Mouse (Mus musculus): ENCODE data around the gene Esrrg. TPM values are rescaled to one million over a fixed set of nuclear protein-coding genes. Genes with fewer than 3 reads are reported as not detected.

Gene Esrrg
- polyA plus RNA-seq, 1 experiment: not detected

DNA sequence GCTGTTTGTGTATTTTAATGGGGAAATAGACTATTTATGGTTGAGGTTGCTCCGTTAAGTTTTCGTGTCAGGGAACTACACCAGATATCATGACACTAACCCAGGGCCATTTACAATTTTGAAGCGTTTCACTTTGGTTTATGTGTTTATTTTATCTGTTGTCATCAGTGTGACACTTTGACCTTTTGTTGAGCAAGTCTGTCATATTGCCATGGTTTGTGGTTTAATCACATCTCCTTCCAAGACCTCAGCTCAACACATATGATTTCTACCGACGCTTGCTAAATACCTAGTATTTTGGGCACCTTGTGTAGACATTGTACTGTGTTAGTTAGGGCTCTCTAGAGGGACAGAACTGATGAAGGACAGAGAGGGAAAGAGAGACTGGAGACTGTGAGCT is 210.8 kb downstream of the Esrrg start:
- Histone ChIP-seq H3K4me1 (ENCODE audit: control insufficient read depth) (no peaks in the 10 kb centered on the region), H3K36me3 (ENCODE audit: control insufficient read depth) (no peaks in the 10 kb centered on the region), H3K4me3 (replicated peaks) (no peak overlapping the region), H3K9me3 (ENCODE audit: control insufficient read depth, low read length) (peaks cover 18% of the 10 kb centered on the region), H3K27me3 (ENCODE audit: control insufficient read depth) (no peaks in the 10 kb centered on the region)
- no peak for TF ChIP-seq GATA1 (IDR thresholded peaks at IDR 0.05; ENCODE audit: low read length)
- TF ChIP-seq TAL1 (IDR thresholded peaks at IDR 0.05; ENCODE audit: low read length): no peak

DNA sequence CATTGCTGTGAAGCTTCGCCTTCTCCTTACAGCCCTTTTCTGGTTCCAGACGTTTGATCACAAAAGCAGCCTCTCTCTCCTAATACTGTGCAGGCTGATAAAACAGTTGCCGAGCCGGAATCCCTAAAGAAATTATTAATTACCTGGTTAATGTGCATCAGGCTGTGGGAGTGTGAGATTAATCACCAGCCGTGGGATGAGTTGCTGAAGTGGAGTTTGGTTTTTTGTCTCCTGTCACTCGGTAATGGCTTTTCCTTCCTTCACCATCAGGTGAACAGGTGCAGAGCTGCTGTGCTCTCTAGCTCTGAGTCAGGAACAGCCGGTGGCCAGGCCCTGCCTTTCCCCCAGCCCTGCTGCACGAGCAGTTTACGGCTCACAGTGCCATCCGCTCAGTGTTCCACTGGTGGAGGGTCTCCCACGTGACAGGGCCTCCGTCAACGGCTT is 212.8 kb downstream of the Esrrg start:
- Histone ChIP-seq H3K27me3 (ENCODE audit: control insufficient read depth) (no peaks in the 10 kb centered on the region), H3K36me3 (ENCODE audit: control insufficient read depth) (no peaks in the 10 kb centered on the region), H3K9me3 (ENCODE audit: control insufficient read depth, low read length) (peaks cover 20% of the 10 kb centered on the region), H3K4me1 (ENCODE audit: control insufficient read depth) (no peaks in the 10 kb centered on the region), H3K4me3 (replicated peaks) (no peak overlapping the region)
- TF ChIP-seq GATA1 (IDR thresholded peaks at IDR 0.05; ENCODE audit: low read length) (no peak), TAL1 (IDR thresholded peaks at IDR 0.05; ENCODE audit: low read length) (no peak)

DNA sequence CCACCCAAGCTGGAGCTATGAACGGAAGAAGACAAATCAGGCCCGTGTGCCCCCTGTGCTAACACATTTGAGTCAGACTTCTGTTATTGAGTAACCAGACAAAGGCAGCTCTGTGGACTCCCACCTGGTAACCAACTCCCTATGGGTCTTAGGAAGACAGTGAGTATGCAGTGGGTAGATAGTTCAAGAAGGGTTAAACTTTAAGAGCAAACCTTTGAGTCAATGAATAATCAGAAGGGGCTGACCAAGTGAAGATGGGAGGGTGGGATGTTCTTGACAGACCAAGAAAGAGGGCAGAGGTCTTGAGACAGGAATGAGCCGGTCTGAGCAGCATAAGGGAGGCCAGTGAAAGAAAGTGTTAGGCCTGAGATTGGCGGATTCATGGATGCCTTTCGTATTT is 214.8 kb downstream of the Esrrg start:
- Histone ChIP-seq H3K27me3 (ENCODE audit: control insufficient read depth) (no peaks in the 10 kb centered on the region), H3K9me3 (ENCODE audit: control insufficient read depth, low read length) (peaks cover 20% of the 10 kb centered on the region), H3K36me3 (ENCODE audit: control insufficient read depth) (no peaks in the 10 kb centered on the region), H3K4me3 (replicated peaks) (no peak overlapping the region), H3K4me1 (ENCODE audit: control insufficient read depth) (no peaks in the 10 kb centered on the region)
- TF ChIP-seq GATA1 (IDR thresholded peaks at IDR 0.05; ENCODE audit: low read length) (no peak), TAL1 (IDR thresholded peaks at IDR 0.05; ENCODE audit: low read length) (no peak)

DNA sequence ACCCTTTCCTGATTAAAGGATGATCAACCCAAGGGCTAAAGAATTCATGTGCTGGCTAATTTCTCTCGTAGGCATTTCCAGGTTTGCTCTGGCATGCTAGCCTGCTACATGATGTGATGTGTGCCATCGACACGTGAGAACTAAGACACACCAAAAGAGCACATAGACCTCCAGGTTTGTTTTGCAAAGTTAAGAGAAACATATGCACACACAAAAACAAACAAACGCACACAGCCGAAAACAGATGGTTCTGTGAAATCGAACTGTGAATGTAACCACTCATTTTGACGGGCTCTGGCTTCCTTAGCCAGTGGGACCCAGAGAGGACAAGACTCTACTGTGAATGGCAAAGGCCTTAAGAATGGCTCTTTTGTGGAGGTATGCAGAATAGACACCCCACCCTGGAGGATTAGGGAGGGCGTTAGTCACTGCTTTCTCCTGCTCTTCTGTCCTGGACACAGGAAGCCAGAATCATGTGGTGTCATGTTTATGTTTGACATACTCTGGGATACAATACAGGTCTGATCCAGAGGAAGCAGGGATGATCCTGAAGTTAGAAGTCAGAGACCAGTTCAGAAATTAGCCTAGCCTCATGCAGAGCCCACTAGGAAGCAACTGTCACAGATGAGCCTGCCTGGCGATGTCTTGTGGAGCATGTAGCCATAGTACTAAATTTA is 217.0 kb downstream of the Esrrg start:
- H3K4me3 ChIP-seq (replicated peaks): no peak overlapping the region
- H3K9me3 ChIP-seq (ENCODE audit: control insufficient read depth, low read length): peaks cover 17% of the 10 kb centered on the region
- H3K4me1 ChIP-seq (ENCODE audit: control insufficient read depth): no peaks in the 10 kb centered on the region
- H3K36me3 ChIP-seq (ENCODE audit: control insufficient read depth): no peaks in the 10 kb centered on the region
- H3K27me3 ChIP-seq (ENCODE audit: control insufficient read depth): no peaks in the 10 kb centered on the region
- TF ChIP-seq TAL1 (IDR thresholded peaks at IDR 0.05; ENCODE audit: low read length) (no peak), GATA1 (IDR thresholded peaks at IDR 0.05; ENCODE audit: low read length) (no peak)

DNA sequence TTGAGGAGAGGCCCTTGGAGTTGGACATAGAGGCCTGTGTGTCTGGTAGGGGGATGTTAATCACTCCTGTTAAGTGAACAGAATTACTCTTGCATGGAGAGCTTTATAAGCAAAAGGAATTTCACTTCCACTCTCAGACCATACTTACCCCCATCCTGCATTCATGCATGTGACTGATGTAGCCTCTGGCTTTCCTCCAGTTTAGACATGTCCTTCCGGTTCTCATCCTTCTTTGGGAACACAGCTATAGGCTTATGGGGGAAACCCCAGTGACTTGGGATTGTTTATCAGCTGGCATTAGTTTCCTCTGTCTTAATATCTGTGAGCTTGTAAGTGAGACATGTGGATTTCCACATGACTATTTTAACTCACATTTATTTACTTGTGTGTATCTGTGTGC is 217.5 kb downstream of the Esrrg start:
- Histone ChIP-seq H3K9me3 (ENCODE audit: control insufficient read depth, low read length) (peaks cover 16% of the 10 kb centered on the region), H3K27me3 (ENCODE audit: control insufficient read depth) (no peaks in the 10 kb centered on the region), H3K36me3 (ENCODE audit: control insufficient read depth) (no peaks in the 10 kb centered on the region), H3K4me1 (ENCODE audit: control insufficient read depth) (no peaks in the 10 kb centered on the region), H3K4me3 (replicated peaks) (no peak overlapping the region)
- no peak for TF ChIP-seq GATA1 (IDR thresholded peaks at IDR 0.05; ENCODE audit: low read length)
- TF ChIP-seq TAL1 (IDR thresholded peaks at IDR 0.05; ENCODE audit: low read length): no peak

DNA sequence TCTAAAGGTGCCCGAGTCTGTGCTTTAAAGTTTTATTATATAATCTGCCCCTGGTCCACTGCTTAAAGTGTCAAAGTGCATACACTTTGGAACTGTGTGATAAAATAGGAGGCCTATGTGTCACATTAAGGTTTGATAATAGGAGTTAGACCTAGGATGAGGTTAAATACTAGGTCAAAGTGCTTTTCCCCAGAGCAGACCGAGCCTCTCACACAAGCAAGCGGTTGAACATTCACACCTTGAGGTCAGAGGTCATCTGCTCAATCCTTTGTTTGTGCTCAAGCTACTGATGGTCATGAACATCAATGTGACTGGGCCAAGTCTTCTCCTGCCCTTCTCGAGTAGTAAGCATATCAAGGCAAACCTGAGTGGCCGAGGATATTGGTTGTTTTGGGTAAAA is 218.3 kb downstream of the Esrrg start:
- H3K9me3 ChIP-seq (ENCODE audit: control insufficient read depth, low read length): peaks cover 11% of the 10 kb centered on the region; the same call in 1 of the 2 replicates
- no peaks in the 10 kb centered on the region for H3K27me3 ChIP-seq (ENCODE audit: control insufficient read depth)
- H3K4me3 ChIP-seq (replicated peaks): no peak overlapping the region
- no peaks in the 10 kb centered on the region for H3K36me3 ChIP-seq (ENCODE audit: control insufficient read depth)
- TF ChIP-seq TAL1 (IDR thresholded peaks at IDR 0.05; ENCODE audit: low read length) (no peak), GATA1 (IDR thresholded peaks at IDR 0.05; ENCODE audit: low read length) (no peak)
- no peaks in the 10 kb centered on the region for H3K4me1 ChIP-seq (ENCODE audit: control insufficient read depth)

DNA sequence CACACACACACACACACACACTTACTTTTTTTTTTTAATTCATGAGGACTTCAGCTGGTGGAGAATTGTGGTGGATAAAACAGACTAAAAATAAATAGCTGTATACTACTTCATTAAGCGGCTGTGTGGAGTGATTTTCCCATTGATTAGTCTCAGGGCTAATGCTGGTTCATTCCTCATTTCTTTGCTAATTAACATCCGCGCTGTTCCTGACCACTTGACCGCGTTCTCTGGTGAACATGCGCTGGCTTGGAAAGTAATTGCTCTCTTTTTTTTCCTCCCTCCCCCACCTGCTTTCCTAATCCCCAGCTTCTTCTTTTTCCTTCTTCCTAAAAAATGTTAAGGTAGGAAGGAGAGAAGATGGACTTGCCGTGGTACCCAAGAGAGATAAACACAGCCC is 222.3 kb downstream of the Esrrg start:
- Histone ChIP-seq H3K27me3 (ENCODE audit: control insufficient read depth) (no peaks in the 10 kb centered on the region), H3K4me3 (replicated peaks) (no peak overlapping the region), H3K9me3 (ENCODE audit: control insufficient read depth, low read length) (0 out of 2 replicates have a peak, but pooled peaks cover 2% of the 10 kb centered on the region), H3K36me3 (ENCODE audit: control insufficient read depth) (no peaks in the 10 kb centered on the region), H3K4me1 (ENCODE audit: control insufficient read depth) (no peaks in the 10 kb centered on the region)
- TF ChIP-seq TAL1 (IDR thresholded peaks at IDR 0.05; ENCODE audit: low read length) (no peak), GATA1 (IDR thresholded peaks at IDR 0.05; ENCODE audit: low read length) (no peak)

DNA sequence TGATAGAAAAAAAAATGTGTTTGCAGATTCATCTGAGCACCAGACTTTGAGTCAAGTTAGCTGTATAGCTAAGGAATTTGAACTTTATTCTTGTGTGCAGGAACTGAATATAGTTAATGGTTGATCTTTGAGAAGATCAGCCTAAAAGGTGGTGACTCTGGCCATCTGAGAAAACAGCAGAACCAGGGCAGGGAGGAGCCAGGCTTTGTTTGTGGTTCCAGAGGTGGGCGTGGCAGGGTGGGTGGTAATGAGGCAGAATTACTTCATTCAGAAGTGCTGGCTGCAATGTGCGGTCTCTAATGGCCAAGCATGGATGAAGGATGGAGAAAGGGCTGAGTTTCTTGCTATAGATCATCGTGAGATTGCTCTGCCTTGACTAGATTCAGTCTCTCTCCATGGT is 224.3 kb downstream of the Esrrg start:
- TF ChIP-seq TAL1 (IDR thresholded peaks at IDR 0.05; ENCODE audit: low read length) (no peak), GATA1 (IDR thresholded peaks at IDR 0.05; ENCODE audit: low read length) (no peak)
- no peaks in the 10 kb centered on the region for H3K36me3 ChIP-seq (ENCODE audit: control insufficient read depth)
- H3K27me3 ChIP-seq (ENCODE audit: control insufficient read depth): no peaks in the 10 kb centered on the region
- H3K9me3 ChIP-seq (ENCODE audit: control insufficient read depth, low read length): 0 out of 2 replicates have a peak, but pooled peaks cover 2% of the 10 kb centered on the region
- no peaks in the 10 kb centered on the region for H3K4me1 ChIP-seq (ENCODE audit: control insufficient read depth)
- no peak overlapping the region for H3K4me3 ChIP-seq (replicated peaks)

DNA sequence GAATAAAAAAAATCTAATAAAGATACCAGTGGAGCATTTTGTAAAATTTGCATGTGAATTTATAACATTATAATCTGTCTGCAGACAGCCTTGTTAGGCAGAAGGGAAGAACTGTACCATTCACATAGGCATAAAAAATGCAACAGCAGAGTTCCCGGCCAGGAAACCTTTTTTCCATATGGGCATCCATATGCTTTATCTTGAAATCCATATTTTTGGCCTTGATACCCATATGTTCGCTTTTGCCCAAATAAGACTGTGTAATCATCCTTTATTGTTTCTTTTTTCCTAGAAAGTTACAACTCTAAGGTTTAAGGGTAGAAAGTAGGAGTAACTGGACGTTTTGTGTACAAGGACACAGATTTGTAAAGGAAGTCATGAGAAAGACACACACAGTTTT is 226.0 kb downstream of the Esrrg start:
- Histone ChIP-seq H3K4me1 (ENCODE audit: control insufficient read depth) (no peaks in the 10 kb centered on the region), H3K36me3 (ENCODE audit: control insufficient read depth) (no peaks in the 10 kb centered on the region), H3K9me3 (ENCODE audit: control insufficient read depth, low read length) (peaks cover 5% of the 10 kb centered on the region; the same call in 1 of the 2 replicates), H3K27me3 (ENCODE audit: control insufficient read depth) (no peaks in the 10 kb centered on the region), H3K4me3 (replicated peaks) (no peak overlapping the region)
- TF ChIP-seq GATA1 (IDR thresholded peaks at IDR 0.05; ENCODE audit: low read length): no peak
- no peak for TF ChIP-seq TAL1 (IDR thresholded peaks at IDR 0.05; ENCODE audit: low read length)

DNA sequence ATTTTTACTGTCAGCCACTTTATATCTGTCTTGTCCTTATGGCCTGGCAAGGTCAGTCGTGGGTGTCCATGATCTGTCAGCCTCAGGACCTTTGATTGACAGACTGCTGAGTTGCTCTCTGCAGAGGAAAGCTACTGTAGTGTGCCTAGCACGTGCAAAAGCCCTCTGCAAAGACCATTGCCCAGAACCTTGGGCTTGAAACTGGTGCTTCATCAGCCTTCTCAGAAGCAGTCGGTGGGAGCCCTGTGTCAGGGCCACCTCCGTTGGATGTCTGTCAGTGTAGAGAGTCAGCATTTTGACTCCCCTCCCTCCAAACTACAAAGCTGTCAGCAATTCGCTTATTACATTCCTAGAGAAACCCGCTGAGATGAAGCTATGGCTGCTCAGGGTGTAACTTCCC is 227.8 kb downstream of the Esrrg start:
- H3K4me1 ChIP-seq (ENCODE audit: control insufficient read depth): no peaks in the 10 kb centered on the region
- no peaks in the 10 kb centered on the region for H3K36me3 ChIP-seq (ENCODE audit: control insufficient read depth)
- no peaks in the 10 kb centered on the region for H3K27me3 ChIP-seq (ENCODE audit: control insufficient read depth)
- H3K9me3 ChIP-seq (ENCODE audit: control insufficient read depth, low read length): peaks cover 8% of the 10 kb centered on the region; the same call in 1 of the 2 replicates
- H3K4me3 ChIP-seq (replicated peaks): no peak overlapping the region
- TF ChIP-seq TAL1 (IDR thresholded peaks at IDR 0.05; ENCODE audit: low read length) (no peak), GATA1 (IDR thresholded peaks at IDR 0.05; ENCODE audit: low read length) (no peak)
